Mouse (Mus musculus): ENCODE measurements around the gene Rps19.

GRCm38 (mm10) chr7:24889431-24890220, 5.5 kb downstream of the Rps19 start:
- no peak for TF ChIP-seq CTCF (IDR thresholded peaks at IDR 0.05; ENCODE audit: low read depth, low read length)
- no peak for TF ChIP-seq GATA1 (IDR thresholded peaks at IDR 0.05; ENCODE audit: borderline replicate concordance, low read length)
- no peak for TF ChIP-seq POLR2AphosphoS5 (IDR thresholded peaks at IDR 0.05; ENCODE audit: insufficient replicate concordance, low read depth, low read length)
- no peak for TF ChIP-seq TAL1 (conservative IDR thresholded peaks at IDR 0.05; ENCODE audit: low read depth, low read length)

All from G1E (cell line).